Mouse (Mus musculus): Measurements from ENCODE around the gene Med29. TPM values are rescaled to one million over a fixed set of nuclear protein-coding genes. Genes with fewer than 3 reads are reported as not detected.

Gene Med29
- polyA plus RNA-seq, 1 experiment from 2014 or later: 54.3 TPM

GRCm38 (mm10) chr7:28435660-28436259, 43.3 kb upstream of the Med29 start:
- Histone ChIP-seq H3K36me3 (ENCODE audit: control insufficient read depth, insufficient read depth, low read length) (peaks cover 7% of the 10 kb centered on the region; the same call in 1 of the 2 replicates), H3K9me3 (replicated peaks; ENCODE audit: control insufficient read depth, low read length) (no peaks in the 10 kb centered on the region), H3K27ac (ENCODE audit: low read depth, low read length) (peak overlapping the region; percentile 35; the same call in 1 of the 2 replicates), H3K4me1 (ENCODE audit: control insufficient read depth, insufficient read depth, low read length) (peaks cover 16% of the 10 kb centered on the region; the same call in 1 of the 2 replicates), H3K9ac (ENCODE audit: low read depth, low read length) (peak overlapping the region; percentile 86), H3K27me3 (ENCODE audit: control insufficient read depth, insufficient read depth, low read length) (no peaks in the 10 kb centered on the region), H3K4me3 (ENCODE audit: low read depth, low read length) (peak overlapping the region; percentile 95), H3K4me2 (peak overlapping the region; percentile 91)
- WGBS (ENCODE audit: insufficient replicate concordance): under 1% methylated on average over 40 of the region's 70 CpGs
- ATAC-seq (replicated peaks; ENCODE audit: insufficient number of reproducible peaks, low FRiP score, low TSS enrichment): peak; percentile 39

- H3K27me3 ChIP-seq (ENCODE audit: control insufficient read depth, insufficient read depth, low read length): no peaks in the 10 kb centered on the region
- no peaks in the 10 kb centered on the region for H3K9me3 ChIP-seq (replicated peaks; ENCODE audit: control insufficient read depth, low read length)
- H3K4me1 ChIP-seq (ENCODE audit: control insufficient read depth, insufficient read depth, low read length): peaks cover 16% of the 10 kb centered on the region; the same call in 1 of the 2 replicates
- H3K27ac ChIP-seq (ENCODE audit: low read depth, low read length): no peak overlapping the region
- no peak overlapping the region for H3K4me2 ChIP-seq
- H3K36me3 ChIP-seq (ENCODE audit: control insufficient read depth, insufficient read depth, low read length): peaks cover 7% of the 10 kb centered on the region; the same call in 1 of the 2 replicates
- ATAC-seq (replicated peaks; ENCODE audit: insufficient number of reproducible peaks, low FRiP score, low TSS enrichment): no peak
- H3K9ac ChIP-seq (ENCODE audit: low read depth, low read length): no peak overlapping the region
- WGBS (ENCODE audit: insufficient replicate concordance): 73% methylated on average over 2 of the region's 2 CpGs
- H3K4me3 ChIP-seq (ENCODE audit: low read depth, low read length): no peak overlapping the region
These were observed 39.7 kb upstream of the Med29 start for GRCm38 (mm10) chr7:28432252-28432651.

- no peaks in the 10 kb centered on the region for H3K9me3 ChIP-seq (replicated peaks; ENCODE audit: control insufficient read depth, low read length)
- no peak overlapping the region for H3K27ac ChIP-seq (ENCODE audit: low read depth, low read length)
- no peak overlapping the region for H3K4me2 ChIP-seq
- H3K27me3 ChIP-seq (ENCODE audit: control insufficient read depth, insufficient read depth, low read length): no peaks in the 10 kb centered on the region
- WGBS (ENCODE audit: insufficient replicate concordance): 79% methylated on average over 1 of the region's 1 CpGs
- peaks cover 7% of the 10 kb centered on the region; the same call in 1 of the 2 replicates for H3K36me3 ChIP-seq (ENCODE audit: control insufficient read depth, insufficient read depth, low read length)
- H3K4me1 ChIP-seq (ENCODE audit: control insufficient read depth, insufficient read depth, low read length): peaks cover 15% of the 10 kb centered on the region; the same call in 1 of the 2 replicates
- no peak; the same call in 1 of the 2 replicates for ATAC-seq (replicated peaks; ENCODE audit: insufficient number of reproducible peaks, low FRiP score, low TSS enrichment)
- H3K9ac ChIP-seq (ENCODE audit: low read depth, low read length): no peak overlapping the region
- no peak overlapping the region for H3K4me3 ChIP-seq (ENCODE audit: low read depth, low read length)
These were observed 38.0 kb upstream of the Med29 start for GRCm38 (mm10) chr7:28430512-28430911.

- Histone ChIP-seq H3K4me1 (ENCODE audit: control insufficient read depth, insufficient read depth, low read length) (0 out of 2 replicates have a peak, but pooled peaks cover 2% of the 10 kb centered on the region), H3K27me3 (ENCODE audit: control insufficient read depth, insufficient read depth, low read length) (no peaks in the 10 kb centered on the region), H3K4me3 (ENCODE audit: low read depth, low read length) (no peak overlapping the region), H3K27ac (ENCODE audit: low read depth, low read length) (no peak overlapping the region), H3K9ac (ENCODE audit: low read depth, low read length) (no peak overlapping the region), H3K9me3 (replicated peaks; ENCODE audit: control insufficient read depth, low read length) (no peaks in the 10 kb centered on the region), H3K36me3 (ENCODE audit: control insufficient read depth, insufficient read depth, low read length) (peaks cover 14% of the 10 kb centered on the region), H3K4me2 (no peak overlapping the region)
- no peak for ATAC-seq (replicated peaks; ENCODE audit: insufficient number of reproducible peaks, low FRiP score, low TSS enrichment)
These were observed 35.2 kb upstream of the Med29 start for GRCm38 (mm10) chr7:28427738-28428137.

- Histone ChIP-seq H3K36me3 (ENCODE audit: control insufficient read depth, insufficient read depth, low read length) (peaks cover 16% of the 10 kb centered on the region), H3K9ac (ENCODE audit: low read depth, low read length) (no peak overlapping the region), H3K4me3 (ENCODE audit: low read depth, low read length) (no peak overlapping the region), H3K4me1 (ENCODE audit: control insufficient read depth, insufficient read depth, low read length) (no peaks in the 10 kb centered on the region), H3K4me2 (no peak overlapping the region), H3K27me3 (ENCODE audit: control insufficient read depth, insufficient read depth, low read length) (no peaks in the 10 kb centered on the region), H3K9me3 (replicated peaks; ENCODE audit: control insufficient read depth, low read length) (no peaks in the 10 kb centered on the region), H3K27ac (ENCODE audit: low read depth, low read length) (no peak overlapping the region)
- ATAC-seq (replicated peaks; ENCODE audit: insufficient number of reproducible peaks, low FRiP score, low TSS enrichment): no peak
- WGBS (ENCODE audit: insufficient replicate concordance): 89% methylated on average over 1 of the region's 1 CpGs
These were observed 30.5 kb upstream of the Med29 start for GRCm38 (mm10) chr7:28423018-28423417.

- H3K4me2 ChIP-seq: no peak overlapping the region
- no peak overlapping the region for H3K9ac ChIP-seq (ENCODE audit: low read depth, low read length)
- ATAC-seq (replicated peaks; ENCODE audit: insufficient number of reproducible peaks, low FRiP score, low TSS enrichment): no peak
- no peaks in the 10 kb centered on the region for H3K4me1 ChIP-seq (ENCODE audit: control insufficient read depth, insufficient read depth, low read length)
- peaks cover 26% of the 10 kb centered on the region for H3K36me3 ChIP-seq (ENCODE audit: control insufficient read depth, insufficient read depth, low read length)
- H3K9me3 ChIP-seq (replicated peaks; ENCODE audit: control insufficient read depth, low read length): no peaks in the 10 kb centered on the region
- no peak overlapping the region for H3K4me3 ChIP-seq (ENCODE audit: low read depth, low read length)
- 96% methylated on average over 2 of the region's 2 CpGs for WGBS (ENCODE audit: insufficient replicate concordance)
- no peak overlapping the region for H3K27ac ChIP-seq (ENCODE audit: low read depth, low read length)
- no peaks in the 10 kb centered on the region for H3K27me3 ChIP-seq (ENCODE audit: control insufficient read depth, insufficient read depth, low read length)
These were observed 26.9 kb upstream of the Med29 start for GRCm38 (mm10) chr7:28419416-28419815.

- Histone ChIP-seq H3K9ac (ENCODE audit: low read depth, low read length) (no peak overlapping the region), H3K27ac (ENCODE audit: low read depth, low read length) (no peak overlapping the region), H3K4me3 (ENCODE audit: low read depth, low read length) (no peak overlapping the region), H3K27me3 (ENCODE audit: control insufficient read depth, insufficient read depth, low read length) (no peaks in the 10 kb centered on the region), H3K36me3 (ENCODE audit: control insufficient read depth, insufficient read depth, low read length) (peaks cover 33% of the 10 kb centered on the region), H3K9me3 (replicated peaks; ENCODE audit: control insufficient read depth, low read length) (no peaks in the 10 kb centered on the region), H3K4me1 (ENCODE audit: control insufficient read depth, insufficient read depth, low read length) (no peaks in the 10 kb centered on the region), H3K4me2 (no peak overlapping the region)
- WGBS (ENCODE audit: insufficient replicate concordance): 69% methylated on average over 8 of the region's 8 CpGs
- peak; percentile 31; the same call in 1 of the 2 replicates for ATAC-seq (replicated peaks; ENCODE audit: insufficient number of reproducible peaks, low FRiP score, low TSS enrichment)
These were observed 25.7 kb upstream of the Med29 start for GRCm38 (mm10) chr7:28418096-28418670.

GRCm38 (mm10) chr7:28417368-28417767, 24.9 kb upstream of the Med29 start:
- Histone ChIP-seq H3K4me2 (no peak overlapping the region), H3K4me1 (ENCODE audit: control insufficient read depth, insufficient read depth, low read length) (no peaks in the 10 kb centered on the region), H3K9ac (ENCODE audit: low read depth, low read length) (no peak overlapping the region), H3K36me3 (ENCODE audit: control insufficient read depth, insufficient read depth, low read length) (peaks cover 28% of the 10 kb centered on the region), H3K9me3 (replicated peaks; ENCODE audit: control insufficient read depth, low read length) (no peaks in the 10 kb centered on the region), H3K27me3 (ENCODE audit: control insufficient read depth, insufficient read depth, low read length) (no peaks in the 10 kb centered on the region), H3K27ac (ENCODE audit: low read depth, low read length) (no peak overlapping the region), H3K4me3 (ENCODE audit: low read depth, low read length) (no peak overlapping the region)
- ATAC-seq (replicated peaks; ENCODE audit: insufficient number of reproducible peaks, low FRiP score, low TSS enrichment): no peak

- Histone ChIP-seq H3K4me1 (ENCODE audit: control insufficient read depth, insufficient read depth, low read length) (no peaks in the 10 kb centered on the region), H3K4me3 (ENCODE audit: low read depth, low read length) (no peak overlapping the region), H3K36me3 (ENCODE audit: control insufficient read depth, insufficient read depth, low read length) (peaks cover 20% of the 10 kb centered on the region), H3K27me3 (ENCODE audit: control insufficient read depth, insufficient read depth, low read length) (no peaks in the 10 kb centered on the region), H3K4me2 (no peak overlapping the region), H3K9ac (ENCODE audit: low read depth, low read length) (no peak overlapping the region), H3K27ac (ENCODE audit: low read depth, low read length) (no peak overlapping the region), H3K9me3 (replicated peaks; ENCODE audit: control insufficient read depth, low read length) (no peaks in the 10 kb centered on the region)
- no peak for ATAC-seq (replicated peaks; ENCODE audit: insufficient number of reproducible peaks, low FRiP score, low TSS enrichment)
- 86% methylated on average over 4 of the region's 4 CpGs for WGBS (ENCODE audit: insufficient replicate concordance)
These were observed 20.3 kb upstream of the Med29 start for GRCm38 (mm10) chr7:28412826-28413225.
